ENCODE assay signal across 32 mouse cellular contexts in genomic region chr14:61349876-61350275, GRCm38 (mm10). TPM values are rescaled to one million over a fixed set of nuclear protein-coding genes. Genes with fewer than 3 reads are reported as not detected.
"Had no signal": no experiment of that assay in that cellular context is flagged by ENCODE, and none has a peak within 500 bp of the region (broad histone marks: within the 10 kb centered on the region; RNA-seq: fewer than 3 reads in every experiment).

No protein-coding gene starts in this region.

- H3K4me3 ChIP-seq: limb, embryonic 10.5 days; limb, embryonic 12.5 days; limb, embryonic 13.5 days; limb, embryonic 15.5 days; liver, embryonic 12.5 days; liver, embryonic 13.5 days; liver, embryonic 15.5 days; lung, embryonic 15.5 days; megakaryocyte, embryonic 14.5 days; midbrain, embryonic 10.5 days; midbrain, embryonic 12.5 days; midbrain, embryonic 13.5 days; midbrain, embryonic 15.5 days; myocyte; neural tube, embryonic 12.5 days had no signal

- H3K9me3 ChIP-seq: limb, embryonic 10.5 days; limb, embryonic 12.5 days; limb, embryonic 15.5 days; liver, embryonic 12.5 days; liver, embryonic 13.5 days; liver, embryonic 15.5 days; lung, embryonic 15.5 days; midbrain, embryonic 10.5 days; midbrain, embryonic 12.5 days; midbrain, embryonic 13.5 days; midbrain, embryonic 15.5 days; neural tube, embryonic 12.5 days had no signal

- H3K4me2 ChIP-seq: limb, embryonic 12.5 days; limb, embryonic 13.5 days; limb, embryonic 15.5 days; liver, embryonic 11.5 days; liver, embryonic 12.5 days; liver, embryonic 13.5 days; liver, embryonic 15.5 days; lung, embryonic 14.5 days; lung, embryonic 15.5 days; midbrain, embryonic 11.5 days; midbrain, embryonic 12.5 days; midbrain, embryonic 13.5 days; midbrain, embryonic 15.5 days; neural tube, embryonic 12.5 days had no signal

- H3K27ac ChIP-seq: limb, embryonic 10.5 days; limb, embryonic 12.5 days; limb, embryonic 13.5 days; limb, embryonic 15.5 days; liver, embryonic 12.5 days; liver, embryonic 13.5 days; liver, embryonic 14.5 days; liver, embryonic 15.5 days; lung, embryonic 15.5 days; macrophage; midbrain, embryonic 10.5 days; midbrain, embryonic 12.5 days; midbrain, embryonic 13.5 days; midbrain, embryonic 15.5 days; neural tube, embryonic 12.5 days had no signal

- H3K27me3 ChIP-seq: limb, embryonic 12.5 days; limb, embryonic 13.5 days; limb, embryonic 15.5 days; liver, embryonic 12.5 days; liver, embryonic 13.5 days; liver, embryonic 15.5 days; lung, embryonic 15.5 days; megakaryocyte, embryonic 14.5 days; midbrain, embryonic 12.5 days; midbrain, embryonic 13.5 days; midbrain, embryonic 15.5 days; neural tube, embryonic 12.5 days had no signal

- H3K9ac ChIP-seq: limb, embryonic 12.5 days; limb, embryonic 13.5 days; limb, embryonic 15.5 days; liver, embryonic 12.5 days; liver, embryonic 13.5 days; liver, embryonic 14.5 days; liver, embryonic 15.5 days; lung, embryonic 14.5 days; lung, embryonic 15.5 days; midbrain, embryonic 12.5 days; midbrain, embryonic 13.5 days; midbrain, embryonic 15.5 days; neural tube, embryonic 12.5 days had no signal

- ATAC-seq: liver, embryonic 12.5 days; lung, postnatal 0 days; midbrain, embryonic 13.5 days; midbrain, embryonic 15.5 days; midbrain, embryonic 16.5 days had no signal

- DNase-seq: left cerebral cortex, postnatal 4 days; liver; liver, embryonic 13.5 days; lung, adult 18-20 months; lung, adult 2 months; lung, embryonic 14.5 days; lung, postnatal 10 days; lung, postnatal 14 days; lung, postnatal 36 days; lung, postnatal 4 days; midbrain, embryonic 14.5 days had no signal

- H3K36me3 ChIP-seq: limb, embryonic 15.5 days; liver, embryonic 12.5 days; liver, embryonic 15.5 days; lung, embryonic 15.5 days; midbrain, embryonic 10.5 days; midbrain, embryonic 12.5 days; midbrain, embryonic 13.5 days; midbrain, embryonic 15.5 days; neural tube, embryonic 12.5 days had no signal

- H3K4me1 ChIP-seq: limb, embryonic 12.5 days; limb, embryonic 13.5 days; liver, embryonic 15.5 days; midbrain, embryonic 15.5 days; neural tube, embryonic 12.5 days had no signal

RNA-seq across cellular contexts. Expression of gene Arl11, which starts 40.3 kb away (rescaled TPM):
- total RNA-seq: midbrain, postnatal 0 days had no signal
- polyA plus RNA-seq: myocyte had no signal
